Mouse (Mus musculus) bone marrow, adult 2 months (tissue): ENCODE results near the gene Cdc42bpg.

Experiments used
- CTCF ChIP-seq: fragments of 200-500 bp; IDR thresholded peaks from 2 replicates; pipeline ENCODE4 v1.5.1; 2011; ENCODE audit warnings: low read length, control low read depth; ENCODE audit not compliant: control insufficient read depth, insufficient read depth
- POLR2A ChIP-seq: fragments of 200-500 bp; IDR thresholded peaks from 2 replicates; pipeline ENCODE4 v1.6.1; 2011; ENCODE audit warnings: low read depth, mild to moderate bottlenecking, control low read depth, low read length, borderline replicate concordance; ENCODE audit not compliant: control insufficient read depth

GRCm38 (mm10) chr19:6336920-6337319, 30.7 kb downstream of the Cdc42bpg start:
- TF ChIP-seq POLR2A: no peak
- no peak for TF ChIP-seq CTCF
